Mouse (Mus musculus): Measurements from ENCODE around the gene Hnrnpab. TPM values are rescaled to one million over a fixed set of nuclear protein-coding genes. Genes with fewer than 3 reads are reported as not detected.

The Hnrnpab gene
- total RNA-seq, 2 experiments from 2014 or later: 132 TPM

- no peak for DNase-seq (ENCODE audit: low spot score in 2 of 2)
Measured at GRCm38 (mm10) chr11:51577587-51577986, 29.1 kb downstream of the Hnrnpab start.

- no peak for DNase-seq (ENCODE audit: low spot score in 2 of 2)
Measured at GRCm38 (mm10) chr11:51576454-51576853, 30.2 kb downstream of the Hnrnpab start.

GRCm38 (mm10) chr11:51568801-51569200 lies 37.8 kb downstream of the Hnrnpab start:
- no peak for DNase-seq (ENCODE audit: low spot score in 2 of 2)

GRCm38 (mm10) chr11:51565951-51566350 lies 40.7 kb downstream of the Hnrnpab start:
- no peak for DNase-seq (ENCODE audit: low spot score in 2 of 2)

GRCm38 (mm10) chr11:51565062-51565461 lies 41.6 kb downstream of the Hnrnpab start:
- DNase-seq (ENCODE audit: low spot score in 2 of 2): no peak

GRCm38 (mm10) chr11:51563276-51563675 lies 43.4 kb downstream of the Hnrnpab start:
- DNase-seq (ENCODE audit: low spot score in 2 of 2): no peak

- no peak for DNase-seq (ENCODE audit: low spot score in 2 of 2)
Measured at GRCm38 (mm10) chr11:51555066-51555465, 51.6 kb downstream of the Hnrnpab start.

GRCm38 (mm10) chr11:51554590-51554989 lies 52.1 kb downstream of the Hnrnpab start:
- DNase-seq (ENCODE audit: low spot score in 2 of 2): no peak

GRCm38 (mm10) chr11:51552091-51552490 lies 54.6 kb downstream of the Hnrnpab start:
- no peak for DNase-seq (ENCODE audit: low spot score in 2 of 2)

GRCm38 (mm10) chr11:51551253-51551652 lies 55.4 kb downstream of the Hnrnpab start:
- no peak for DNase-seq (ENCODE audit: low spot score in 2 of 2)

Other genes starting within 250 kb of the Hnrnpab start
- gene Phykpl, start 22.1 kb downstream of the Hnrnpab start, total RNA-seq (2021): 1 to 10 TPM; 6.7 to 7.1 TPM
- 10 to 100 TPM; 44.8 to 48.4 TPM for gene Nhp2, start 12.9 kb upstream of the Hnrnpab start, total RNA-seq (2021)
- gene Rmnd5b, start 29.0 kb upstream of the Hnrnpab start, total RNA-seq (2021): 10 to 100 TPM; 59.9 to 60.3 TPM
- 10 to 100 TPM; 15.2 to 19.0 TPM for gene N4bp3, start 44.0 kb upstream of the Hnrnpab start, total RNA-seq (2021)
- 1 to 10 TPM; 2.1 to 2.2 TPM for gene D930048N14Rik, start 44.1 kb upstream of the Hnrnpab start, total RNA-seq (2021)
- gene 0610009B22Rik, start 82.0 kb upstream of the Hnrnpab start, total RNA-seq (2021): 10 to 100 TPM; 37.3 to 37.8 TPM
- gene Sec24a, start 156.8 kb upstream of the Hnrnpab start, total RNA-seq (2021): 10 to 100 TPM; 17.3 to 18.7 TPM
- 10 to 100 TPM; 67.7 to 71.7 TPM for gene Sar1b, start 156.8 kb upstream of the Hnrnpab start, total RNA-seq (2021)

All from left cerebral cortex, adult 18-20 months (tissue).